Mouse (Mus musculus) adipocyte (in vitro differentiated cells): ENCODE measurements at regions not wholly inside any gene's neighbourhood (a gene's known extent, or its start where the extent isn't known, plus 50 kb on each side); places are given as distances from the start of the nearest gene placed in this dataset.
A peak's percentile ranks its signal among the peaks of the same experiment; 100 is the strongest.

ENCODE experiments used
- DNase-seq: peaks from one replicate; pipeline ENCODE4 v3.0.0-alpha.2; 2016; ENCODE audit warnings: low spot score

DNA sequence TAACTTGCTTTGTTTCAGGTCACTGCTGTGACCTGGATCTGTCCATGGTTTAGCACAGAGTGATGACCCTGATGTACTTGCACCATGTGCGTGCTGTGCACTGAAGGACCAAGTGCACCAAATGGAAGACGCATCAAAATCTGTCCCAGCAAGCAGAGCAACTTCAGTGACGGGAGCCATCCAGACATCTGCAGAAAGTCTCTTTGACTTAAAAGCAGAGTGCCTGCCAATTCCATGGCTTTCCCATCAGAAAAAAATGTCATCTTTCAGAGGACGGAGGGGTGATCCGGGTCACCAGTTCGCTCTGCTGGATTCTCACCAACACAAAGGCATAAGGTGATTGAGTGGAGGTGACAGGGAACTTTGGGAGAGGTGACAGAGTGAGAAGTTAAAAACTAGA is 351.4 kb downstream of the Dhx35 start:
- no peak for DNase-seq

DNA sequence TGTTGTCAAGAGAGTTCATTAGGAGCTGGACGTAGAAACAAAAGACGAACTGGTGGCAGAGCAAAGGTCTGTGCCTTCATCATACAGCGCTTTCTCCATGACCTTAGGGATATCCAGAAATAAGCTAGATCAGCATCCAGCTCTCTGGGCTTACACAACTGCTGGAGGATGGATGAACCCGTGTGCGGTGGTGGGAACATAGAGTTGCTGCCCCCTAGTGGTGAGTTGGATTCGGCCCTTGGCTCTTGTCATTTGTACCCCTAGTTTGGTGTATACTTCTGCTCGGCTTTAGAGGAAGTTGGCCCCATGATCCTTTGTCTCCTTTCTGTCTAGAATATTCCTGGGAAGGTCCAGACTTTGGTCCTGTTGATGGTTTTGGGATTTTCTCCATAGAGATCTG is 369.4 kb downstream of the Dhx35 start:
- peak; percentile 4 for DNase-seq

DNA sequence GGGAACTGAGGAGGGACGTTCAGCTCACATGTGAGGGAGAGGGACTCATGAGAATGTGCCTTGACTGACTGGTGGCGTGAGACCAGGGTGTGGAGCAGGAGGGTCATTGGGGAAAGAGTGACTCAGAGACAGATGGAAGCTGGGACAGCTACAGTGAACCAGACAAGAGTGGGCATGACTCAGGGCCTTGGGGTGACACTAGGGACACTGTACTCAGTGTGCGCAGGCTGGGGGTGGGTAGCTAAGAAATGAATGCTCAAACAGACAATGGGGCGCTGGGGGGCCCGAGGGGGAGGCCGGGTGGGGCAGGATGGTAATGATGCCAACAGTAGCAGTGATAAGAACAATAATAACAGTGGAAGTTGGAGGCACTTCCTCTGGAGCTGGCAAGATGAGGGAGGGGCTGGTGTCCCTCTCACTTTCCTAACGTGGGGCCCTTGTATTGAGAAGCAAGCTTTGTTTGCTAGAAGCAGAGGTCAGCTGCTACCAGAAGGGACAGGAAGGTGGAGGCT is 374.0 kb downstream of the Dhx35 start:
- no peak for DNase-seq

DNA sequence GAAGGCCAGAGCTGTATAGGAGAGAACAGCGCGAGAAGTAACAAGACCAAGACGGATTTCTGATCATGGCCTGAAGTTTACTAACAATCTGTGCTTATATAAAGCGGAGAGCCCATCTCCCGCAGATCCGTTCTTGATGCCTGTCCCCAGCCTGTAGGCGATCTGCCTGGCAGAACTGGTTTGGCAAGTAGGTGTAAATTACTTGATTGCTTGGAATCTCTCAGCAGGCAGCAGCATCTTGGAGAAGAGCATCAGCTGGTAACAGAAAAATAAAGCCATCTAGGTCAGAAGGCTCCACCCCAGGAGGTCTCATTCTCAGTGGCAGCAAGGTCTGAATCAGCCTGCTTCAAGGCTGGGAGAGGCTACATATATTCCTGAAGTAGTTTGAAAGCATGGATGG is 401.5 kb downstream of the Dhx35 start:
- no peak for DNase-seq

DNA sequence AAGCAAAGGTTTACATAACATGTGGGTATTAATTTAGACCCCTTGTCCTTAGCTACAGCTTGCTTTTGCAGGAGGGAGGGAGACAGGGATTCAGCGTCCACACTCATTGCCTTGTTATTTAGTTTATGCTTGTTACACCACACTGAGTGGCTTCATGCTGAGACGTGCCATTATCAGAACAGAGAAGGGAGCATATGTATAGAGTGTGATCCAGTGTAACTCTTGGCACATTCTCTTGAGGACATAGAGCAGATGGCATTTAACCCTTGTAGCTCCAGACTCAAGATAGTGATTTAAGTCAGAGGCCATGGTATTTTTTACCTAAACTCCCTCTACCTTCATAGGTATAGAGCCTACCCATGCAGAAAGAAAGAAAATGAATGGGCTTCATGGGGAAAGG is 437.7 kb downstream of the Dhx35 start:
- DNase-seq = no peak

DNA sequence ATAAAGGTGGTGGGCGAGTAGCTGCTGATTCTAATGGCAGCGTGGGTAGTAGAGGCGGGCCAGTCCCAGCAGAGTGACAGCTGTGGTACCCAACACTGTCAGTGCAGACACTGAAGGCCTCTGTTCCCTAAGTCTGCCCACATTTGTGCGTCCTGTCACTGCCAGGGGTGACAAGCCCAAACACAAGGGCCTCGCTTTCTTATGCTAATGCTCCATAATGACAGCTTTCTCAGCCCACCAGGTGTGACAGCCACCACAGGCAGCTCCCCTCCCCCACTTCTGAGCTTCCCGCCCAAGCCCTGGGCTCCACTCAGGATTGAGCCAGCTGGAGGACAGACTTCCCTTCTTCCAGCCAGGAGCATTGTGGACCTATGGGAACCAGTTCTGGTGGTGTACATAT is 440.4 kb downstream of the Dhx35 start:
- DNase-seq = no peak

DNA sequence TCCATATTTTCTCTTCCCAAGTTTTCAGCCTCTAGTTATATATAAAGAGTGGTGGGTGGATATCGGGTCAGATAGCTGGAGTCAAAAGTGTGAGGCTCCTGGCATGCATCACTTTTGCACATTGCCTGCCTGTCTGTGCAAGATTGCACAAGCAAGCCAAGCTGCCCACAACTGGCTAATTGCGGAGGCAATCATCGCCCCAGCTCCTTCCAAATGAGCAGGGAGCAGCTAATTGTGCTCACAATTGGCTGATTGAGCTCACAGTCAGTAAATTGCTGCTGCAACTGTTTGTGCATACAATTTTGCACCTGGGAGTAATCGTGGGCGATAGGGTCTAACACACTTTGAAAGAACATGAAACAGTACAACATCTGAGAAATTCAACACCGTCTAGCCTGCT is 455.5 kb downstream of the Dhx35 start:
- no peak for DNase-seq

DNA sequence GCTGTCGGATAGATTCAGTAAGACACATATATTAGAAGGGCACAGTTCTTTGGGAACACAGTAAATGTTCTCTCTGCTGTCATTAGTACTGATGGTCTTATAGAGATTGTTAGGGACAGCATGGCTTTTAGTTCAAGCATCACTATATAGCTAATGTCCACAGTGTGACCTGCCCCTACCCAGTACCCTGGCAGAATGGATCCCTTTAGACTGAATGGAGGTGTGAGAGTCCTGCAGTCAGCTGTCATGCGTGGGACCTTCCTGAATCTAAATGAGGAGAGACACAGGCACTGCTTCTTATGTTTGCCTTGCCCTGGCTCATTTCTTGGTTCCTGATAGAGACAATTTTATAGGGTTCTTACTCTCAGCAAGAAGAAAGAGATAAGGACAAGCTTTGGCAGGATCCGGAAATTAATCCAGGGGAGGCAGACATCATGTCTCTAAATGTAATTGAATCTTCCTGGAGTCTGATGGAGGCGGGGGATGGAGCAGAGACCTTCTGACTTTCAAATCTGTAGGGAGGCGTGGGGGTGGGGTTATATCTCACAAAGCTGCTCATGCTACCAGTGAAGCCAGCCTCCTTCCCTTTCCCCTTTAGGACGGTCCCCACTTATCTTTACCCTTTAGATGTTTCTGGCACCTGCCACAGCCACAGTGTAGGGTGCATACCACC is 456.5 kb downstream of the Dhx35 start:
- no peak for DNase-seq

DNA sequence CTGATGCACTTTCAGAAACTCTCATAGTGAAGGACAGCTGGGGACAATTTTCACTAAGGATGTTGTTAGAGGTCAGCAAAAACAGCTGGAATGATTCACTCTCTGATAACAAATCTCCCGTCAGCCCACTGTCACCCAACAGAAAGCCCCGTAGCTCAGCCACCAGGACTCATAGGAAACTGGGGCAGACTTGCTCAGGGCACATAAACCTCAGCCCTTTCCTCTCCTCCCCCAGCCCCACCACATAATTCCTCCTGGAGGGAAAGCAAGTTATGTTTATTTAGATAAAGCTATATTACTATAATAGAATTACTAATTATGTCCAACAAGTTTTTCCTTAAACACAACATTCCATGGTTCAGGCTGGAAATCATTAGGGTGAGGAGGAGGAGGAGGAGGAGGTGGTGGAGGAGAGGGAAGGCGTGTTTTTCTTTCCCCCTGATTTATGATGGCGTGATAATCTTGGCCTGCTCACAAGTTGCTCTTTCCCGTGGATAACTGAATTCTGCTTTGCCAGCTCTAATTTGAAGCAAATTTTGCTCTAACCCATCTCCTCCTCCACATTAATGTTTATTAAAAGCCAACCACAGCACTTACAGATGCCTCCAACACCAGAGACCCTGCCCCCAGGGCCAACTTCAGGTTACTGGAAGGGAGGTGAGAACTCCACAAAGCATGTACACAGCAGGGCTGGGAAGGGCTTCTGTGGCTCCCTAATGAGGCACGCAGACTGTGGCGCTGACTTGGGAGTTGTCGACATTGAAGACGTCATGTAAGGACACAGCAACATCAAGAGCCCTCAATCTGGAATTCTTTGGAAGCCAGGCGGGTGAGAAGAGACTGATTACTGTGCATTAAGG is 475.8 kb downstream of the Dhx35 start:
- DNase-seq = no peak

DNA sequence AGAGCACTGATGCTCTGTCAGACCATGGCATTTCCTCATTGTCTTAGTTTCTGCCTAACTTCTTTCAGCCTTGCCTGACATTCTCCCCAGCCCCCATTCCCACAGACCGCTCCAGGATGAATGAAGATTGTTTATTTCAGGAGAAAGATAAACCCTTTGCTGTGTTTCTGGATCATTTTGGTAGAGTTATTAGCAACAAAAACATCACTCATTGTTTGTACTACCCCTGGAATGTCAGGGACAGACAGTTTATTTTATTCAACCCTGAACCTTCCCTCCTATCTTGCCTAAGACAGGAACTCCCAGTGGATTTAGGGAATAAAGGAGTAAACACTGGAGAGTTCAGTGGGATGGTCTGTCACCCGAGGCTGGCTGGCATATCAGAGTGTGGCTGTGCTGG is 484.3 kb downstream of the Dhx35 start:
- no peak for DNase-seq

DNA sequence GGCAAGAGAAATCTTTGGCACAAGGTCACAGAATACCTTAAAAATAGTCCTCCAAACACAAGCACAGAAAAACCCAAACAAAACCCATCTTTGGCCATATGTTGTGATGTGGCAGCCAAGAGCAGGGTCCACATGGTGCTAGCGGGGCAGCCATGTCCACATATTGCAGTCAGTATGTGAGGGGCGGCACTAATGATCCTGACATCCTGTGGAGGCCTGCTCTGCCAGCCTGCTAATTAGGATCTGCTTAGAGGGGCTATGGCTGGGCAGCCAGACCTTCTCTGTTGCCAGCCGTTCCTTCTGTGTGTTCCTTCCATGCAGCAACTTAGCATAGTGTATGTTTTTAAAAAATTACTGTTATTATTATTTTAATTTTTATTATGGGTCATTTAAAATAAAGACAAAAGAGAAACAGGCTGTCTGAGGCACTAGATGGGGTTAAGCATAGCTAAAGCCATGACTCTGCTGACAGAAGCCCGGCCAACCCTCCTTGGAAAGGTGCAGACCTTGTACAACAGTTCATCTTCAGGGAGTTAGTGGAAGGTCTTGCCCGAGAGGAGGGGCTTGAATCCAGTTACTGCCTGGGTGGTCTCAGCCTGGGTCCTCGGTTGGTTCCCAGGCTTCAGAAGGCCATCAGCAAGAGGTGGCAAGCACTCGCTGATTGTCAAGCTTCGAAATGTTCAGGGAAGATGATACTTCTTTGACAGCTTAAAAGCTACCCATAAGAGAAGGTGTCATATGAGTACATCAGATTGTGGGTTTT is 487.1 kb downstream of the Dhx35 start:
- DNase-seq = no peak

DNA sequence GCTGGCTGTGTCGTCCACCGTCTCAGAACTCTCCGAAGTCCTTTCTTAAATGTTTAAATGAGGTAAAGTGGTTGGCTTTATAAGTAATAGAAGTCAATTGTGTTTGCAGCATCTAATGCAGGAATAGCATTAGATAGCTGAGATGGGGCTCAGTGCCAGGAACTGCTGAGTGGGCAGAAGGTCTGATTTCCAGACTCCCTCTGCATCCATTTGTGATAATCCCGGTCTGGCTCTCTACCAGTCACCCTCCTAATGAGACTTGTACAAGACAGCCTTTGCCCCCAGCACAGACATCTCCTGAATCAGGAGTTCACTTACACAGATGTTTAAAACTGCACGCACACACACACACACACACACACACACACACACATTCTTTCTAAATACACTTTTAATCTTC is 489.5 kb downstream of the Dhx35 start:
- DNase-seq = no peak

DNA sequence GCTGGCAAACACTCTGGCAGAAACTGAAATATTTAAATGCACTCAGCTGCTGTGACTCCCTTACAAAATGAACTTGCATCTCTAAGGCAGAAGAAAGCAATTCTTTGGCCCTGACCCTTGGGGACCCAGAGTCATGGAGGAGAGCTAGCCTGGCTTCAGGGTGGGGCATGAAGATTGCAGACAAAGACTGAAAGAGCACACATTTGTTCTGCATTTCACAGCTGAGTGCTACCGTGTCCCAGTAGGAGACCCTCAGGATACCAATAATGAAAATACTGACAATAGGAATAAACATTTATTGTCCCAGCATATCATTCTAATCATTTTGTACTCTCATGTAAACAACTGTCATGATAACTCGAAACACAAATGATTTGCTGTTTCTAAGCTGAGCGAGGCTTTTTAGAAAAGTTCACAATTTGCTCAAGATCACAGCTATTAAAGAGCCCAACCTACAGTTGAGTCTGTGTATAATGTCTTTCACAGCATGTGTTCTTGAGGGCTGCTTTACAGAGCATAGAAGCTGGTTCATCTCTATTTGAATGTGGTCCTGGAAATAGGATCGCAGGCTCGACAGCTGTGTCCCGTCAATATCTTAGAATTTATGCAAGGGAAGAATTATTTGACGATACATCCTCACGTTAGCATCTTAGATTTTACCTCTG is 490.1 kb downstream of the Dhx35 start:
- DNase-seq = no peak

DNA sequence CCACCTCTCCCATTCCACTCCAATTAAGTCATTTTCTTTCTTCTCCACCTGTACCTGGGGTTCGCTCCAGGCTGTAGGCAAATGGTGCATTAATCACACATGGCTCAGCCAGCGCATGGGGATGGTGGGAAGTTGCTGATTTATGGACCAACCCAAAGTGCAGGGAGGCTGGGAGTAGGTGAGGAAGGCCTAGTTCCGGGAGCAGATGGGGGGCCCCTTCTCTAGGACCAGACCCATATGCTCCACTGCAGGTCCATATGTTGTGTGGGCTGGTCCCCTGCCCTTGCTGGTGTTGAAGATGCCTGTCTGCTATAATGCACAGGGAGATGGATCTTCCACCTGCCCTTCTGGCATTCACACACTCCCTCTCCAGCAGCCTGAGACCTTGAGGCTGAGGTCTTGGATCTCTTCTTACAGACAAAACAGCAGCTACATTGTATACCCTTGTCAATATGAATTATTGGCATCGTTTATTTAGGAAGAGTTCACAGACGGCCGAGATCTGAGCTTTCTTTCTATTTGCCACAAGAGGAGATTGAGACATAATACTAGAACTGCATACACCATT is 493.5 kb downstream of the Dhx35 start:
- no peak for DNase-seq

DNA sequence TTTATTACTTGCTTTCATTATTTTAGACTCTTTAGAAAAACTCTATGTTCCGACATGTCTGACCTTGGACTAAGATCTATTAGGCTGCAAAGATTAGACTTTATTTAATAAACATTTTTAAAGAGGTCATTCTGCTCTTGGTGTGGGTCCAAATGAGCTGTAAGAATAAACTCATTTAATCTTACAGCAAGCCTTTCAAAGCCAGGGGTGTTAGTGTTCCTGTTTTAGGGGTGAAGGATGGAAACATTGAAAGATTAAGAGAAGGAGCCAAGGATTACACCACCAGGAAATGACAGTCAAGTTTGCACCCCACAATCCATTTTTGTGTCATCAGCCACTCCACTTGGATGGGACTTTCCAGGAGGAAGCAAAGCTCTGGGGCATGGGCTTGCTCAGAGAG is 495.5 kb downstream of the Dhx35 start:
- DNase-seq = no peak

DNA sequence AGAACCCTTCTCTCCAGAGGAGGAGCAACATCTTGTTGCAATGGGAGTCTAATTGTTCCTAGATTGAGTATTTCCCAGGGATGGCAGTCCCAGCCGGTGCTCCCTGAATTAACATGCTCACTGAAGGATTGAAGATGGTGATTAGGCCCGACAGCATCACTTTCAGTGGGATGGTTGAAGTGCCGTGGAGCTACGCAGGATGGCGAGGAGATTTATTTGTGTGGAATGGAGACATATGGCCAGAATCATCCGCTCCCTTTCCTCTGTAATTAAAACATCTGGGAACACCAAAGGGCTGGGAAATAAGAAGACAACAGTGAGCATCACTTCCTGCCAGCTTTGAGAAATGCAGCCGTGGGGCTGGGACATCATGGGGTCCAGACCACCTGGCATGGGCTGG is 512.4 kb downstream of the Dhx35 start:
- DNase-seq = no peak

DNA sequence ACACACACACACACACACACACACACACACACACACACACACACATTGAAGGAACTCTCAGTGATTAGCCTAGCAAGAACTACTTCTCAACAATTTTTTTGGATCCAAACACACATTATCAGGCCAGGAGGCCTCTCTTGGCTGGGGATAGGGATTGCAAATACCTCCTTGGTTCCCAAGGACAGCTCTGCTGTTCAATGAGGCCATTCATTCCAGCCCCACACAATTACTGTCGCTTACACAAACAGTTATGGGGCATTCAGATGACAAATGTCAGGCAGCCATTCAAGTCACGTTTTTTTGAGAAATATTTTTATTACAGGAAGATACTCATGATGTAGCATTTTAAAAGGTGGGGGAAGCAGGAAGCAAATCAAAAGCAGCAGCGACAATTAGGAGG is 540.1 kb downstream of the Dhx35 start:
- DNase-seq = no peak

DNA sequence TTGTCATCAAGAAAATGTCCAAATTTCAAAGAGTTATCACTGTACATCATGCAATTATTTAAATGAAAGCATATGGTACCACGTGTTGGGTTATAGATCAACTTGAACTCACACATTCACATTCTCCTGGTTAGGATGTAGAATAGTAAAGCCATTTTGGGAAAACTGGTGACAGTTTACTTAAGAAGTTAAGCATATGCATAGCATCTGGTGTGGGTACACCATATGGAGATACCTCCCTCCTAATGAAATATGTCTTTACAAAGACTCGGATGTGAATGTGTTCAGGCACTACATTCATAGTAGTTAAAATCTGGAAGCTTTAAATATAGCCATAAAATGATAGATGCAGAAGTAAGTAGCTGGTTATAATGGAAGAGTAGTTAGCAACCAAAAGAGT is 542.0 kb downstream of the Dhx35 start:
- DNase-seq = no peak

DNA sequence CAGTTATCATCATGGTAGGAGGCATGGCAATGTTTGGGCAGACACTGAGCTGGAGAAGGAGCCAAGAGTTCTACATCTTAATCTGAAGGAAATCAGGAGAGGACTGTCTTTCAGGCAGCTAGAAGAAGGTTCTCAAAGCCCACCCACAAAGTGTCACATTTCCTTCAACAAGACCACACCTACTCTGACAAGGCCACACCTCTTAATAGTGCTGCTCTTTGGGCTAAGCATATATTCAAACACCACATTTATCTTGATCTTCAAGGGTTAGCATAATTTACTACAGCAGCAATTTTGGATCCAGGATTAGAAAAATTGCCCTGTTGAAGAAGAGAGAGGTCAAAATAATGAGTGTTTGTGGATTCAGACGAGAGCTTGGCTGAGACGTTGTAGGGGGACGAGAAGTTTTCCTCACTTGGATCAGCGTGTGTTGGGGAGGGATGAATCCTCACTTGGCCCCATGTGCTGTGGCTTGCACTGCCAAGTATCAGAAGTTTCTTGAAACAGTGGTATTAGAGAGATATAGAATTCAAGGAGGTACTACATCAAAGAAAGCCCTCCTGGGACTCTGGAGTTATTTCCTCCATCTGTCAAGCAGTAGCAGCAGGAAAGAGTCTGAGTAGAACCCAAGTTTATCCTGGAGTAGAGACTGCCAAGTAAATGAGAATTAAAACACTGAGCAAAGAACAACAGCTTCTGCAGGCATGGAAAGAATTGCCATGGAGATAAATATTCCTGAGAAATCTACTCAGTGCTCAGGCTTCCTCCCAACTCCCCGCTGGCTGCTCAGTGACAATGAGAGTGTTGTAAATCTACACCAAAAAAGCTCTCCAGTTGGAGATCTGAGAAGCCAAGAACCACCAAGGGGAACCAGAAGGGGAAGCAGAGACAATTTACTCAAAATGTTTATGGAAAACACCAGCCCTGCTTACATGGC is 549.3 kb downstream of the Dhx35 start:
- no peak for DNase-seq

DNA sequence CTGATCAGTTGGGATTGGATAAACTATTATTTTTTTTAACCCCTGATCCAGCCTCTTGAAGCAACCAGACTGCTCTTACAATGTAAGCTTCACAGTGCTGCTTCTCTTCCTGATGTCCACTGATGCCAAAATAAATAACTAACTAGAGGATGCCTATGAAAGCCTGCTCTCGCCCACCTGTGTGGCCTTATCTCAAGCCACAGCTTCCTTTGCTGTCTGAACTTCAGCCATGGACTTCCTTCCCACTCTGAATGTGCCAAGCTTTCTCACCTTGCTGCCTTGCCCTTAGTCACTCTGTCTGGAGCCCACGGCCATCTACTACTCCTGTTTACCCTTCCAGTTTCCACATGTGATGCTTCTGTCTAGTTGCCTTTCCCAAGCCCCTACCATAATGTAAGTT is 559.6 kb downstream of the Dhx35 start:
- no peak for DNase-seq

DNA sequence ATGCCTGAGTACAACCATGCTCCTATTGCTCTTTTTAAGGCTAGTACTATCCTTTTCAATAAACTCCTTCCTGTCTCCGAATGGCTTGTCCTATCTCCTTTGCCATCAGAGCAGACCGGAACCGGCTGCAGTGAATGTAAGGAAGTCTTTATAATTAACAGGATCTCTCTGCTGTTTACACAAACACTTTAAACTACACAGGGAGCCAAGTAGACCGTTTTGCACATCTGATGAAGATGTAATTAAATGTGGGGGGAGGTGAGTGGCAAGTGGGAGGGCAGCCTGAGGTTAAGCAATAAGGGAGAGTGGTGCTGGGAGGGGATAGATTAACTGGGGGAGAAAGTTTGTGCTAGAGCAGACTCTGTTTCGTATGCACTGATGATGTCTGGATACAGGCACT is 561.9 kb downstream of the Dhx35 start:
- no peak for DNase-seq
